Mouse (Mus musculus): ENCODE results near the gene Olfr374.

GRCm38 (mm10) chr8:72132417-72132816 is 25.6 kb downstream of the Olfr374 start:
- TF ChIP-seq CTCF (IDR thresholded peaks at IDR 0.05; ENCODE audit: insufficient read depth, low read depth, low read length) (no peak), POLR2A (IDR thresholded peaks at IDR 0.05; ENCODE audit: insufficient read depth, low read depth, low read length) (no peak)
